Mouse (Mus musculus) C2C12 (cell line): ENCODE data around the gene Hpgd. TPM values are rescaled to one million over a fixed set of nuclear protein-coding genes. Genes with fewer than 3 reads are reported as not detected.

Source experiments
- H3K27me3 ChIP-seq: one replicate; pipeline ENCODE4 v1.6.1; 2011; ENCODE audit not compliant: control insufficient read depth, insufficient read depth, insufficient read length
- H3K36me3 ChIP-seq: one replicate; pipeline ENCODE4 v1.6.1; 2011; ENCODE audit not compliant: control insufficient read depth, insufficient read depth
- H3K4me3 ChIP-seq: one replicate; pipeline ENCODE4 v1.5.1; 2011; ENCODE audit warnings: mild to moderate bottlenecking, control low read depth; ENCODE audit not compliant: poor library complexity, insufficient read depth, severe bottlenecking
- H3K79me2 ChIP-seq: one replicate; pipeline ENCODE4 v1.6.1; 2011; ENCODE audit not compliant: control insufficient read depth, insufficient read depth
- H3K79me3 ChIP-seq: one replicate; pipeline ENCODE4 v1.6.1; 2011; ENCODE audit warnings: low read depth, control low read depth
- H3ac ChIP-seq: one replicate; pipeline ENCODE3; 2011; ENCODE audit warnings: low read depth; ENCODE audit not compliant: control insufficient read depth, insufficient read length
- CEBPB ChIP-seq: IDR thresholded peaks from one replicate; pipeline ENCODE4 v1.6.1; 2011; ENCODE audit warnings: low read depth, mild to moderate bottlenecking, control low read depth, moderate library complexity
- CTCF ChIP-seq: IDR thresholded peaks from one replicate; pipeline ENCODE4 v1.5.1; 2011; ENCODE audit not compliant: control insufficient read depth, insufficient read depth, insufficient read length
- FOSL1 ChIP-seq: IDR thresholded peaks from one replicate; pipeline ENCODE4 v1.8.0; 2011; ENCODE audit warnings: mild to moderate bottlenecking, low read length; ENCODE audit not compliant: poor library complexity, insufficient read depth, severe bottlenecking
- MAX ChIP-seq: IDR thresholded peaks from one replicate; pipeline ENCODE4 v1.6.1; 2011; ENCODE audit warnings: mild to moderate bottlenecking, control low read depth
- MYOD1 ChIP-seq: IDR thresholded peaks from one replicate; pipeline ENCODE4 v1.6.1; 2011; ENCODE audit warnings: low read depth; ENCODE audit not compliant: control insufficient read depth, insufficient read length
- MYOG ChIP-seq: IDR thresholded peaks from one replicate; pipeline ENCODE4 v1.6.1; 2011; ENCODE audit not compliant: control insufficient read depth, insufficient read length; ENCODE audit errors: extremely low read depth
- USF1 ChIP-seq: IDR thresholded peaks from one replicate; pipeline ENCODE4 v1.6.1; 2011; ENCODE audit warnings: low read depth, mild to moderate bottlenecking, control low read depth, moderate library complexity
- polyA plus RNA-seq: library from polyadenylated mRNA; unstranded; fragments of >200 nt; fragmentation: generic; extraction: Trizol; gene quantifications from one replicate; pipeline ENCODE4 v1.2.1, GENCODE M21; 2012; ENCODE audit warnings: missing spikeins

Gene Hpgd
- polyA plus RNA-seq, 1 experiment, result 0.06 TPM

DNA sequence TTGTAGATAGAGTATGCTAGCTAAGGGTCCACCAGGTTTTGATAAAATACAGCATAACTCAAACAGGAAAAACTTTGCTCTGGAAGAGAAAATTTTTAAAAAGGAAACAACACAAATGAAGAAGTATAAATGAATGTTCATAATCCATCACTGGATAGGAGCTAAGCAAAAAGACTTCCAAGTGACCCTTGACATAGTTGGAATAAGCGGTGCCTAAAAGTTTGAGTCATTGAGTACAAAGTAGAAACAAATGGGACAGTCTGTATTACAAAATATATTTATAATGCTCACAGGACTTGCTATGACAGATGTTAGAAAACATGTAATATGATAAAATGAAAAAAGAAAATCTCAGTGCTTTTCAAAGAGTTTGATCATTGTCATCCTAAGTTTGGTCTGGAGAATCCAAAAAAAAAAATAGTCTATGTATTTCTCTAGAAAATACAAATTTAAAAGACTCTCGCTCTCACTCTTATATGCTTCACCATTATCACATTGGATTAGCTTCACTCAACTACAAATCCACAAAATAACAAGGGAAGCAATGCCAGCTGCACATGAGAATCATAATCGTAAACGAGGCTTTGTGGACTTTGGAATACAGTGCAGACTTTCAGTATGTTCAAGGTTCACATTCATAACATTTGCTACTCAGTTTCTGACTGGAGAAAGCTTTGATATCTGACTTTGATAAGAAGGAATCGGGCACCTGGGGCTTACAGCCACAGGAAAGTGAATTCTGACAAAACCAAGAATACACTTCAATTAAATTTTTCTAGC is 51.4 kb downstream of the Hpgd start:
- Histone ChIP-seq H3K4me3 (no peak overlapping the region), H3ac (no peak overlapping the region), H3K79me2 (no peaks in the 10 kb centered on the region), H3K27me3 (no peaks in the 10 kb centered on the region), H3K36me3 (no peaks in the 10 kb centered on the region), H3K79me3 (no peaks in the 10 kb centered on the region)
- no peak for TF ChIP-seq CEBPB
- TF ChIP-seq USF1, result no peak
- TF ChIP-seq MYOG, result no peak
- TF ChIP-seq FOSL1, result no peak
- TF ChIP-seq MAX, result no peak
- no peak for TF ChIP-seq MYOD1
- no peak for TF ChIP-seq CTCF

GRCm38 (mm10) chr8:56363180-56363579 is 68.8 kb downstream of the Hpgd start:
- Histone ChIP-seq H3K27me3 (no peaks in the 10 kb centered on the region), H3ac (no peak overlapping the region), H3K79me2 (no peaks in the 10 kb centered on the region), H3K36me3 (no peaks in the 10 kb centered on the region), H3K4me3 (no peak overlapping the region), H3K79me3 (no peaks in the 10 kb centered on the region)
- TF ChIP-seq MYOG (no peak), MYOD1 (peak; percentile 98)
